Mouse (Mus musculus): ENCODE measurements around the gene Mef2d.
A peak's percentile ranks its signal among the peaks of the same experiment; 100 is the strongest.

Mef2d gene

DNA sequence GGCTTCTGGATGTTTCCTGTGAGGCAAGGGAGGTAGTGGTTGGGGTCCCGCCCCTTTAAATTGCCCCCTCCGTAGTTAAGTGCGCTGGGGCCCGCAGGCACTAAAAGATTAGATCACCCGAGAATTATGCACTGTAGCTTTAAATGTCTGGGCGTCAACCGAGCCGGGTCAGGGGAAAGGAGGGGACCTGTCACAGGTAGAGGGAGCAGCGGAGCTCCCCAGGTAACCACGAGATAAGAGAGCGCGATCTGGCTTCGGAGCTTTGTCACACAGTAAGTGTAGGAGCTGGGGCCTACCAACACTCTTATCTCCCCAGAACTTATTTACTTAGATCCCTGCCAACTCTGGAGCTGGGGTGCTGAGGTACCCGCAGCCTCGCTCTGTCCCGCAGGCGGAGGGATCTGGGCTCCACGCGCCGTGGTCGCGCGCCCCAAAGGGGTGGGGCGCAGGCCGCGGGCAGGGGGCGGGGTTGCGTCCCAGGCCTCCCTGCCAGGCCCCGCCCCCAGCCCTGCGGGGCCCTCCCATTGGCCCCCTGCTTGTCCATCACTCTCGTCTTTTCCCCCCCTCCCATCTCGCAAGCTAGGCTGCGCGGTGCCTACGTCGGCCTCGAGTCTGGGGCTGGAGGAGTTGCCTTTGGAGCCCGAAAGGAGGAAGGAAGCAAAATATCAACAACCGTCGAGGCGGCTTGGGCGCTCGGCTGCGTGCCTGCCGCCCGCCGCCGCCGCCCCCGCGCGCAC lies at the start of gene Mef2d:
TSS of gene Mef2d (plus strand) at position 586 of the 737 bp plus-strand sequence.
- peak; percentile 98 for DNase-seq (ENCODE audit: low read depth, low spot score)

DNA sequence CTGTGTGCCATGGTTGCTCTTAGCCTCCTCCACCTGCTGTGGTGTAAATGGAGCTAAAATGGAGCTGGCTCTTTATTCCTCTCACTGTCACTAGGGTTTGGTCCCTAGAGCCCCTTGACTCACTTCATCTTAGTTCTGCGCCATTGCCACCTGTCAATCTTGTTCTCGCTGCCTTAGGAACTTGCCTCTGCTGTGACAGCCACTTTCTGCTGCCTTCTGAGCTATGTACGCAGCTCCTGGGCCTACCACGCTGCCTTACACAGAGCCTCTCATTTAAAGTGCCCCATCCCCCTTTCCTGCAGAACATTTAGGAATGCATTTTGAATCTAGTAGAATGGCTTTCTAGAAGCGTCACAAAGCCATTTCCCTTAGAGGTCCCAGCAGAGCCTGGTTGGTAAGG lies 48.0 kb upstream of the Mef2d start:
- DNase-seq (ENCODE audit: low read depth, low spot score), result no peak

DNA sequence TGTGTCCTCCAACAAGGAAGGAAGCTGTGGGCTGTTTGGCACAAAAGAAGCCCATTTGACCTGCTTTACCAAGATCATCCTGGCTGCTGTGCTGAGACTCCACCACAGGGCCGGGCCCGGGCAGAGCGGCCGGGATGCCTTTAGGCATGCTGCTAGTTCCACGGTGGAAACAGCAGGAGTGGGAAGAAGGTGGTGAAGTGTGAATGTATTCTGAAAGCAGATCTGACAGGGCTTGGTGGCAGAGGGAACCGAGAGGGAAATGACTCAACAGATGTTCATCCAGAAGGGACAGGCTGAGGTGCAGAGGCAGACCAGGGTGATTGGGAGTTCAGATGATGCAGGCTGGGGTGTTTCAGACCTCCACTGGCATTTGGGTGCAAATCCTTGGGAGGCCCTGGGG lies 44.5 kb upstream of the Mef2d start:
- no peak for DNase-seq (ENCODE audit: low read depth, low spot score)

DNA sequence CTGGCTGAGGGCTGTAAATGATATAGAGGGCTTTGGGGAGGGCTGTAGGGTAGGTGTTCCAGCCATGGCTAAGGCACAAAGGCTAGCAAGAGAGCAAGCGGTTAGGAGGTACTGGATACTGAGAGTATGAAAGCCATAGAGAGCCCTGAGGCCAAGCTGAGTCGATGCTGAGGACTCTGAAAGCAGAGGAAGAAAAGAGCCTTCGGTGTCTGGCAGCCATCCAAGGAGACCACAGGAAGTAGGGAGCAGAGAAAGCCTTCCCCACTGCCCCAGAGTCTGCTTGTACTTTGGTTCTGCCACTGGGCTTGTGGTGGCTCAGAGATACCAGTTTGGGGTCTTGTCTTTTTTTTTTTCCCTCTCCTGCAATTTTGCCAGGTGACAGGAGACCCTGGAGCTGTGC lies 41.9 kb upstream of the Mef2d start:
- DNase-seq (ENCODE audit: low read depth, low spot score), result no peak

DNA sequence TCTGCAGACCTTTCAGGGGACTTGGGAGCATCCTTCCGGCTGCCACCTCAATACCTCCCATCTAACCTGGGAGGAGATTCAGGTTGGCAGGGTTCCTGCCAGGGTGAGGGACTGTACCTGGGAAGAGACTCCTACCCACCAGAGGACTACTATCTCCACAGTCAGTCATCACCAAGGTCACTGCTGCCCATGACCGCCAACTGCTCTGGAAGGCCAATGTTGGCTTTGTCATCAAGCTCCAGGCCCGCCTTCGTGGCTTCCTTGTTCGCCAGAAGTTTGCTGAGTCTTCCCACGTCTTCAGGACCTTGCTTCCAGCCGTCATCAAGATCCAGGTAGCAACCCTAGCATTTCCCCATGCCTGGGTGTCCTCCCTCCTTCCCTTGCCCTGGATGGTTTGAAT lies 40.4 kb upstream of the Mef2d start:
- no peak for DNase-seq (ENCODE audit: low read depth, low spot score)

DNA sequence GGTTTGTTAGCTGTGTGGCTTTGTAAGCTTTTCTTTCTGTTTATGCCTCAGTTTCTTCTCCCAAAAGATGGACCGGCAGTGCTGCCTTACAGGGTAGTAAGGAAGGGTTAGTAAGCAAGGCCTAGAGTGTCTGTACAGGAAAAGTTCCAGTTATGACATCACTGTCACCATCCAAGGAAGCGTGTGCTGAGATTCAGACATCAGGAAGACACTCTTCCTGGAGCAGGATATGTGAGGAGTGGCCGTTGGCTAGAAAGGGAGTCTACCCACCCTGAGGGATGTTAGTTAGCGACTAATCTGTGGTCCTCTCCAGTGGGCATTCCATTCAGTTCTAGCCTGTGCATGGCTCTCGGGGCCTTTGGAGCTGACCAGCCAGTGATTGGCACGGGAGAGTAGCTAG lies 40.0 kb upstream of the Mef2d start:
- no peak for DNase-seq (ENCODE audit: low read depth, low spot score)

DNA sequence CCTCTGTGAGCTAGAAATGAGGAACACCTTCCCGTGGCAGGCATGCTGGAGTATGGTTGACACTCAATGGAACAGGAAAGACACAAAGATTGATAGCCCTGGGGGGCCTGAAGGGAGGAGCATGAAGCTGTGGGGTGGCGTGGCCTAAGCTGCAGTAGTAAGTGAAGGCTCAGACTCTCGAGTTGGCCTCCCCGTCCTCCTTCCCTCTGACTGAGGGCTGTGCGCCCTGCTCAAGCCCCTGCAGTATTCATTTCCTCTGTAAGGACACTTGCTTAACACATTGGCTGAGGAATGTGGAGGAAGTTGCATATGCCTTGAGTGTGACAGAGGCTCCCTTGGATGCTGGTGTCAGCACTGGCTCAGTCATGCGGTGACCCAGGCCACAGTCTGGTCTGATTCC lies 39.6 kb upstream of the Mef2d start:
- no peak for DNase-seq (ENCODE audit: low read depth, low spot score)

DNA sequence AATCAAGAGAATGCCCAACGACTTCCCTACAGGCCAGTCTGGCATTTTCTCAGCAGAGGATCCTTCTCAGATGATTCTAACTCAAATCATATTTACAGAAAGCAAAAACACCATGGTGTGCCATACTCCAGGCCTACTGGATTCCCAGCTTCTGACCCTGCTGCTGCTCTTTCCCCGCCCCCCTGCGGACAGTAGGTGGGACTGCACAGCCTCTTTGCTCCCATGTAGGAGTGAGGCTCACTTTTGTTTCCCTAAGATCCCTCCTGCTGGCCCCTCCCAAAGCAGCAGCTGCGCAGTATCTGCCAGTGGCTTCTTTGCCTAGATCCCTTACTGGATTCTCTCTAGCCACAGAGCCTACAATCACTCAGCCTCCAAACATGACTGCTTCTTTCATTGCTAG lies 36.0 kb upstream of the Mef2d start:
- DNase-seq (ENCODE audit: low read depth, low spot score), result peak; percentile 76

DNA sequence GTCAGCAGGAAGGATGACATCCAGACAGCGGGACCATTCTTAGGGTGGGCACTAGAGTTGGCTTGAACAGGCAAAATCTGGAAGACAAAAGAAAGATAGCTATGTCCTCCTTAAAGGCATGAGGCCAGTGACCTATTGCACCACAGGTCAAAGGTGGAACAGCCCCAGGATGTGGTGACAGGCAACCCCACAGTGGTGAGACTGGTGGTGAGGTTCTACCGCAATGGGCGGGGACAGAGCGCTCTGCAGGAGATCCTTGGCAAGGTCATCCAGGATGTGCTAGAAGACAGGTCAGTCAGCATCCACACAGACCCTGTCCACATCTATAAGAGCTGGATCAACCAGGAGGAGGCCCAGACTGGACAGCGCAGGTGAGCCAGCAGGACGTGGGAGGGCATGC lies 33.0 kb upstream of the Mef2d start:
- no peak for DNase-seq (ENCODE audit: low read depth, low spot score)

DNA sequence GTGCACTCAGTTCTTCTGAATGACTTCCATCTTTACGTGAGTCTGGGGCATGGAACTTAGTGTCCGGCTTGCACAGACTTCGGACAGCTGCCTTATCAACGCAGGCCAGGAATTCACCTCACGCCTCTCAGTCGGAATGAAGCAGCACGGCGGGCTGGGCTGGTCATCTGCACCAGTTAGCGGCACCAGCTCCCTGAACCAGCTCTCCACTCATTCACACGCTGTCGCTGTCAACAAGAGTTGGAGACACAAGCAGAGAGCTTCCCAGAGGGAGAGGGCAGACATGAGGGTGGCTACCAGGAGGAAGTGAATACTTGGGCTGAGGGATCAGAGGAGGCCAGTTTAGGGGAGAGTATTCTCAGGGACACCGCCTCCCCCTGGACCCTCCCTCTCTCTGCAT lies 27.8 kb upstream of the Mef2d start:
- DNase-seq (ENCODE audit: low read depth, low spot score), result no peak

DNA sequence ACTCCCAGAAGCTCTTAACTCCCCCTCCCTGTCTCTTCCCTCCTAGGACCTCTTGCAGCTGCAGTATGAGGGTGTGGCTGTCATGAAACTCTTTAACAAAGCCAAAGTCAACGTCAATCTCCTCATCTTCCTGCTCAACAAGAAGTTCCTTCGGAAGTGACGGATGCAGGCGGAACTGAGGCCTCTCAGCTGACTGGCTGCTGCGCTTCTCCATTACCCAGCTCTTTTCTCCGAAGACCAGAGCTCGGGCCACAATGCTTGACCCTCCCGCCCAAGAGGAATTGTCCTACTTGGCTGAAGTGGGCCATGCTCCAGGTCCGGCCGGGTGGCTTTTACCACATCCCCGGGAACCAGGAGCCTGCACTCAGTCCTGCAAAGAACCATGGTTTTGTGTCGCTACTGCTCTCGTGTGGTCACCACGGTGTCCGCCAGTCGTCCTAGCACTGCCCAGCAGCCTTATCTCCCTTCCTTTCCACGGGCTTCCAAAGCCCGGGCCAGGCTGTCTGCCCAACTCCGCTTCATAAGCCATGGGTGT lies 22.0 kb upstream of the Mef2d start:
- DNase-seq (ENCODE audit: low read depth, low spot score), result peak; percentile 87

DNA sequence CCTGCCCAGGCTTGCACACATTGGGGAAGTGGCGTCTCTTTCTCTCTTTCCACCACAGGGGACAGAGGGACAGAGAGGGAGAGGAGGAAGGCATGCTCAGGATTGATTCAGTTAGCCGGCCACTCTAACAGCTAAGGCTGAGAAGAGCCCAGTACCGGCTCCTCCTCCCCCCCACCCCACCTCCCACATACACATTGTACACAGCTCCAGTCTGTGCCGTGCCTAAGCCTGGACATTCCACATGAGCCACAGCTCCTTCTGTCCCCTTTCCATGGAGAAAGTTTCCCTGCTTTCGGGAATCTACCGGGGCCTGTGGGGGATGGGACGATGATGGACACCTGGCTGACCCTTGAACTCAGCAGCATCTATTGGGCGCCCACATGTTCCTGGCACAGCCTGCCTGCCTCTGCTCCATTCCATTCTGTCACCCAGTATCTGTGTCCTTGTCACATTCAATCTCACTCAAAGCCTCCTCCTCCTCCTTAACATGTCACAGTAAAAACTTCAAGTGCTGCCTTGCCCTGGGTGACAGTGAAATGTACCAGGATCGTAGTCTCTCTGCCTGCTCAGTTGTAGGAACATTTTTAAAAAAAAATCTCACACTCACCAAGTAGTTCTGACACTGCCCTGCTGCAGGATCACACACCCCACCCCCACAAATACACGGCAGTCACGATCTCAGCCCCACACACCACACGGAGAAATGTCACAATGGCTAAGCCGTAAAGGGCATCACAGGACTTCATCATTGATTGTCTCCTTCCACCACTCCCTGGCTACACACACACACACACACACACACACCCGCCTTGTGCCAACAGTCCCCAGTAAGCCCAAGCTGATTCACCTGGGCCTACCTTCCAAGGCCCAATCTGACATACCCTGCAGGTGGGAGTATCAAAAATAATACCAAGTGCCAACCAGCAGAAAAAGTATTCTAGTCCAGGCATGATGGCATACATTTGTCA lies 20.7 kb upstream of the Mef2d start:
- DNase-seq (ENCODE audit: low read depth, low spot score), result no peak

DNA sequence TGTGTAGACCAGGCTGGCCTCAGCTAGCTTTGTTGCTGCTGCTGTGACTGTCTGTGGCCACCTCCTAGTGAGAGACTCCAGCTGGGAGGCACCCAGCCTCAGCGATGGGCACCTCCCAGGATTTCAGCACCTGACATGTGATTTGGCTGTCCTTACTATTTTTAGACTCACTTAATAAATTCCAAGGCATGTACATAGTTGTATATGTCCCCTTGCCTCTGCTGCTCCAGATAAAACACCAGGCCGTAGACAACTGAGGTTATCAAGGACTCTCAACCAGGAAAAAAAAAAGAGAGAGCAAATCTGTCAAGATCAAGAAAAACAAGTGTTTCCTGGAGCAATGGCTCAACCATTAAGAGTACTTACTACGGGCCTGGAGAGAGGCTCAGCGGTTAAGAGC lies 17.0 kb upstream of the Mef2d start:
- no peak for DNase-seq (ENCODE audit: low read depth, low spot score)

DNA sequence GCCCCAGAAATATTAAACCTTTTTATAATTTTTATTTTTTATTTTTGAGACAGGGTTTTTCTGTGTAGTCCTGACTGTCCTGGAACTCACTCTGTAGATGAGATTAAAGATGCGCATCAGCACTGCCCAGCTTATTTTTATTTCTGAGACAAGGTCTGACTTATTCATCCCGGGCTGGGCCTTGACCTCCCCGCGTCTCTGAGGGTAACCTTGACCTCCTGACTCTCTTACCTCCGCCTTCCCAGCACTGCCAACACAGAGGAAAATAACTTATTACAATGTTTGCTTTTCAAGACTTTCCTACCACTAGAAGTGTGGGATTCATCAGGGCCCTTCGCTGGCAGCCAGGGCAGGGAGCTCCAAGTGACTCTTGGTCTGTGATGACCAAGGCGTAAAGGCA lies 16.0 kb upstream of the Mef2d start:
- DNase-seq (ENCODE audit: low read depth, low spot score), result no peak

DNA sequence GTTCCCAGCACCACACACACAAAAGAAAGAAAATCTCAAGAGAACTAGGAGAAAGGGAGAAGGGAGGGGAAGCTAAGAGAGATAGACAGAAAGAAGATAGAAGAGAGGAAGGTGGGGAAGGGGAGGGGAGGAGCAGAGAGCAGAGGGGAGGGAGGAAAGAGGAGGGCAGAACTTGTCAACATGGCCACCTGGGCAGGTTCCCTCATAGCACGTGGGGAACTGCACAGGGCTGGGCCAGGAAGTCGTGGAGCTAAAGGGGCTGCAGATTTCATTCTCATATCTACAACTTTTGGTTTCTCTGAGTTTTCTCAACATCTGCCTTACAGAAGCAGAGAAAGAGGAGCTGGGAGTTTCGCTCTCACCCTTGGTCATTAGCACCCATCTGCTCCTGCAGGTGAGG lies 14.5 kb upstream of the Mef2d start:
- DNase-seq (ENCODE audit: low read depth, low spot score), result no peak

DNA sequence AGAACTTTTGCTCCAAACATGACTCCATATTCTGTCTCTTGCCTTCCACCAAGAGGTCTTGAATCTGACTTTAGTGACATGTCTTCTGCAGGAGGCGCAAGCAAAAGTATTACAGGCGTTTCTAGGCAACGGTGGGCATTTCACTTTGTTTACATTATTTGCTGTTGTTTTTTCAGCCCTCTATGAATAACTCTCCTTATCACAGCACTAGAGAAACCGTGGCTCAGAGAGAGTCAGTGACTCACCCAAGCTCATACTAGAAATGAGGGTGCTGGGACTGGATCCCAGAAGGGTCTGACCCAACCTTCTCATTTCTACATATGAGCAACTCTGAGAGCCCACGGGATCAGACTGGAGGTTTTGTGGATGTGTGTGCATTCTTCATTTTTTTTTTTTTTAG lies 14.1 kb upstream of the Mef2d start:
- no peak for DNase-seq (ENCODE audit: low read depth, low spot score)

DNA sequence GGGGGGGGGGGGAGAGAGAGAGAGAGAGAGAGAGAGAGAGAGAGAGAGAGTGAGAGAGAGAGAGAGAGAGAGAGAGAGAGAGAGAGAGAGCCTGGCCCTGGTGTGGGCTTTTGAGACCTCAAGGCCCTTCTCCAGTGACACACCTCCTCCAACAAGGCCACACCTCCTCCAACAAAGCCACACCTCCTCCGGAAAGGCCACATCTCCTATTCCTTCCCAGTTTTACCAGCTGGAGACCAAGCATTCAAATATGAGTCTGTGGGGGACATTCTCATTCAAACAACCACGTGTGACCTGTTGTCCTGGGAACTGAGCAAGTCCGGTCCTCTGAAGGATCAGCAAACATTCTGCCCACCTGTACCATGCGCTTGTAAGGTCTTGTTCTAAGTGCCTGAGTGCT lies 13.2 kb upstream of the Mef2d start:
- DNase-seq (ENCODE audit: low read depth, low spot score), result peak; percentile 72

DNA sequence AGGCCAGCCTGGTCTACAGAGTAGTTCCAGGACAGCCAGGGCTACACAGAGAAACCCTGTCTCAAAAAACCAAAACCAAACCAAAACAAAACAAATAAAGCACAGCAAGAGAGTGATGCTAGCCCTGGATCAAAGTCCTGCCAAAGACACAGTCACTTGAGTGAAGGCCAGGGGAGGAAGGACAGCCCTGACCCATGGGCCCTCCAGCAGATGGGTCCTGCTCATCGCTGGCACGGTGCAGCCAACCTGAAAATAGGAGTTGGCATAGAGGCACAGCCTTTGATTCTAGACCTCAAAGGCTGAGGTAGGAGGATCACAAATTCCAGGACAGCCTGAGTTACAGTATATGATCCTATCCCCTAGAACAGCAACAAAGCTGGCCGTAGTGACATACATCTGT lies 11.1 kb upstream of the Mef2d start:
- DNase-seq (ENCODE audit: low read depth, low spot score), result no peak

DNA sequence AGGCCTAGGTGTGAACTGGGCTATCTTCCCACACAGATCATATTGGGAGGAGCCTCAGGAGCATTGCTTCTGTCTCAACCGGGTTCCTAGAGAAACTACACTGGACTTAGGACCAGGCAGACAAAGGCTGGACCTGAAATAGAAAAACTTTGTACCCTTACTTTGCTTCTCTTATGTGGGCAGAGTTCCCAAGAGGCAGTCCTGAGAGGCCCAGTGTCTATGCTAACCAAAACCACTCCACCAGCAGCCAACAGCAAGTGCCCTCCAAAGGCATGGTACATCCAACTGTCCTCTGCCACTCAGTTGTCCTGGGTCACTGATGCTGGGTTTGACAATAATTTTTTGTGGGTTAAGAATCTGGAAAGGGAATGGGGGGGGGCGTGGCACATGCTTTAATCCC lies 9.7 kb upstream of the Mef2d start:
- no peak for DNase-seq (ENCODE audit: low read depth, low spot score)

DNA sequence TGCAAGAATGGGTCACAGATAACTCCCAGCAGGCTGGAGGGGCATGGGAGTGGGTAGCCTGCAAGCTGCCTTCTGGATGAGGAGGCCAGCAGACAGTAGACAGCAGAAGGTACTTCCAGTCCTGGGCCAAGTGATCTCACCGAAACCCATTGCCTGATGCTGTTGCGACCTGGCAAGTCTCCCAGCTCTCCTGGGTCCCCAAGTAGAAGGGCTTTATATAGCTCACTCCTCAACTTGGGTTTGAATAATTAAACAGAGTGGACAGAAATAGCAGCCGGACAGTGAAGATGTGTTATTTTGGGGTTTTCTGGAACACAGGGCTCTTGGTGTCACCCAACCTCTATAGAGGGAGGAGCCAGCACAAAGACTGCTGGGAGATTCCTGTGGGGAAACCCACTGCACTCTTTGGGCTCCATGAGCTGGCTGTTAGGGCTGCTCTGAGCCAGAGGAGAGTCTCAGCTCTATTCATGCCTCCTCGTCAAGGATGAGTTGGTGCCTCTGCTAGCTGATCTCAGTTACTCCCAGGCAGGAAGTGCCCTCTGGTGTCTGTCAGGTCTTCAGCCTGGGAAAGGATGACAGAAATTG lies 8.9 kb upstream of the Mef2d start:
- DNase-seq (ENCODE audit: low read depth, low spot score), result no peak

DNA sequence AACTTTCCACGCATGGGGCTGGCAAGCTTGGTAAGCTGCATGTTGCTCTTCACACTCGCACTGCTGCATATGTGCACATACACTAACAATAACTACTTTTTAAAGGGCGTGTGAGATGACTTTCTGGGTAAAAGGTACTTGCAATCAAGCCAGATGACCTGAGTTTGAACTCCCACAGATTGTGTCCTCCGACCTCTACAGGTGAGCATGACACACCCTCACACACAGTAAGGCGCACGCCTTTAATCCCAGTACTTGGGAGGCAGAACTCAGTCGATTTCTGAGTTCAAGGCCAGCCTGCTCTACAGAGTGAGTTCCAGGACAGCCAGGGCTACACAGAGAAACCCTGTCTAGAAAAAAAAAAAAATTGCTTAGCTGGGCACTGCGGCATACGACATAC lies 5.8 kb upstream of the Mef2d start:
- no peak for DNase-seq (ENCODE audit: low read depth, low spot score)

DNA sequence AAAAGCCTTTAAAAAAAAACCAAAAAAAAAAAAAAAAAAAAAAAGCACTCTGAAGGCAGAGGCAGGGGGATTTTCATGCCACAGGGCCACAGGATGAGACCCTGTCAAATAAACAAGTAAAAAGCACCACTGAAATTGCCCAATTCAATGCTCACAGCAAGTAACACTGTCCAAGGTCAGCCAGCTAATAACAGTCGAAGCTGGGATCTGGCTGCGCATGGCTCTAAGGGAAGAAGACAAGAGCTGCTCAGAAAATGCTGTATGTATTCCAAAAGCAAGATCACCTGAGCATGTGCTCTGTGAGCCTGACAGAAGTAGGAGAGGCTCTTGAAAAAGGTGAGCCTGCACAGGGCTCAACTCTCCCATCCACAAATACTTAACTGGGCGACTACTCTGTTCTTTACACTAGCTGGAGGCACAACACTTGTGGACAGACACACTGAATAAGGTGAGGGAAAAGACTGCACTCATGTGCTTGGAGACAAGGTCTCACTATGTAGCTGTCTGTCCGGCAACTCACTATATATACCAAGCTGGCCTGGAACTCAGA lies 5.2 kb upstream of the Mef2d start:
- no peak for DNase-seq (ENCODE audit: low read depth, low spot score)
